Mouse (Mus musculus) neural tube, embryonic 12.5 days (tissue): Measurements from ENCODE around the gene Gtpbp2. TPM values are rescaled to one million over a fixed set of nuclear protein-coding genes. Genes with fewer than 3 reads are reported as not detected.

ENCODE experiments used
- ATAC-seq: fragments of 200-750 bp; cut with Nextera tagmentation; 2 replicates; pipeline ENCODE4 v1.8.0; 2017; ENCODE audit warnings: low read depth, mild to moderate bottlenecking, moderate TSS enrichment, moderate library complexity; ENCODE audit not compliant: low FRiP score
- H3K27ac ChIP-seq: fragments of 300-500 bp; sonication (generic); 2 replicates; pipeline ENCODE4 v1.5.1; 2016
- H3K27me3 ChIP-seq: fragments of 300-500 bp; sonication (generic); replicated peaks from 2 replicates; pipeline ENCODE4 v1.6.1; 2016; ENCODE audit warnings: mild to moderate bottlenecking
- H3K36me3 ChIP-seq: fragments of 300-500 bp; sonication (generic); 2 replicates; pipeline ENCODE4 v1.6.1; 2016; ENCODE audit warnings: mild to moderate bottlenecking
- H3K4me1 ChIP-seq: fragments of 300-500 bp; sonication (generic); 2 replicates; pipeline ENCODE4 v1.6.1; 2016
- H3K4me2 ChIP-seq: fragments of 300-500 bp; sonication (generic); replicated peaks from 2 replicates; pipeline ENCODE4 v1.6.1; 2016; ENCODE audit warnings: mild to moderate bottlenecking
- H3K4me3 ChIP-seq: fragments of 300-500 bp; sonication (generic); 2 replicates; pipeline ENCODE4 v1.5.1; 2016
- H3K9ac ChIP-seq: fragments of 300-500 bp; sonication (generic); 2 replicates; pipeline ENCODE4 v1.6.1; 2016; ENCODE audit warnings: mild to moderate bottlenecking
- H3K9me3 ChIP-seq: fragments of 300-500 bp; sonication (generic); 2 replicates; pipeline ENCODE4 v1.6.1; 2016; ENCODE audit warnings: mild to moderate bottlenecking
- WGBS: fragments of 180-500 bp; shearing (Covaris S2); methylation state at CpG from one replicate; pipeline ENCODE4 v1.1.7; 2016; 5-methylcytosine and 5-hydroxymethylcytosine counted together
- polyA plus RNA-seq: library from polyadenylated mRNA; unstranded; fragments of >200 nt; fragmentation: Nextera tagmentation; extraction: Ambion mirVana; gene quantifications from 2 replicates; pipeline ENCODE4 v1.2.1, GENCODE M21; 2016

Gtpbp2 gene
- polyA plus RNA-seq, 1 experiment from 2014 or later, result 47.6 TPM

- H3K4me2 ChIP-seq, result no peak overlapping the region
- no peak overlapping the region for H3K4me3 ChIP-seq
- no peaks in the 10 kb centered on the region for H3K27me3 ChIP-seq
- 87% methylated on average over 4 of the region's 4 CpGs for WGBS
- no peak overlapping the region for H3K9ac ChIP-seq
- H3K9me3 ChIP-seq, result no peaks in the 10 kb centered on the region
- no peak for ATAC-seq
- H3K27ac ChIP-seq, result no peak overlapping the region
- H3K4me1 ChIP-seq, result no peaks in the 10 kb centered on the region
- peaks cover 88% of the 10 kb centered on the region for H3K36me3 ChIP-seq
Measured at GRCm38 (mm10) chr17:46182273-46182672, 21.4 kb downstream of the Gtpbp2 start.

- no peaks in the 10 kb centered on the region for H3K27me3 ChIP-seq
- H3K9me3 ChIP-seq, result no peaks in the 10 kb centered on the region
- peaks cover 80% of the 10 kb centered on the region for H3K36me3 ChIP-seq
- no peak overlapping the region for H3K9ac ChIP-seq
- no peak overlapping the region for H3K27ac ChIP-seq
- no peaks in the 10 kb centered on the region for H3K4me1 ChIP-seq
- 94% methylated on average over 2 of the region's 2 CpGs for WGBS
- H3K4me3 ChIP-seq, result no peak overlapping the region
- ATAC-seq, result no peak
- H3K4me2 ChIP-seq, result no peak overlapping the region
Measured at GRCm38 (mm10) chr17:46188829-46189228, 28.0 kb downstream of the Gtpbp2 start.

DNA sequence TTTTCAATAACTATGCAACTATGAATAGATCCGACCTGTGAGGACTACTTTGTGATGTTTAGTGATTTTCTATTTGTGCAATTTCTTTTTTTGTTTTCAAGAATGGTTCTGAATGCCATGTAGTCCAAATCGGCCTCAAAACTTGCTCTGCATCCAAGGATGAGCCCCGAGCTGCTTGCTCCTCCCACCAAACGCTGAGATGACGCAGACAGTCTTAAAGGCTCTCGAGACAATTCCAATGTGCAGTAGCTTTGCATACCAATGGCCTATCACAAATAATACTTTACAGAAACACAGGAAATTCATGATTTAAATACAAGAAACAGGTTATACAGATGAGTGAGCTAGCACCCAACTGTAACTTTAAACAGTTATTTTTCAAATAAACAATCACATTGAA lies 40.3 kb downstream of the Gtpbp2 start:
- Histone ChIP-seq H3K4me1 (peaks cover 22% of the 10 kb centered on the region), H3K9me3 (no peaks in the 10 kb centered on the region), H3K4me2 (peak overlapping the region; percentile 86), H3K27me3 (no peaks in the 10 kb centered on the region), H3K4me3 (no peak overlapping the region), H3K27ac (no peak overlapping the region), H3K9ac (no peak overlapping the region), H3K36me3 (peaks cover 30% of the 10 kb centered on the region)
- no peak for ATAC-seq
- 70% methylated on average over 6 of the region's 6 CpGs for WGBS

DNA sequence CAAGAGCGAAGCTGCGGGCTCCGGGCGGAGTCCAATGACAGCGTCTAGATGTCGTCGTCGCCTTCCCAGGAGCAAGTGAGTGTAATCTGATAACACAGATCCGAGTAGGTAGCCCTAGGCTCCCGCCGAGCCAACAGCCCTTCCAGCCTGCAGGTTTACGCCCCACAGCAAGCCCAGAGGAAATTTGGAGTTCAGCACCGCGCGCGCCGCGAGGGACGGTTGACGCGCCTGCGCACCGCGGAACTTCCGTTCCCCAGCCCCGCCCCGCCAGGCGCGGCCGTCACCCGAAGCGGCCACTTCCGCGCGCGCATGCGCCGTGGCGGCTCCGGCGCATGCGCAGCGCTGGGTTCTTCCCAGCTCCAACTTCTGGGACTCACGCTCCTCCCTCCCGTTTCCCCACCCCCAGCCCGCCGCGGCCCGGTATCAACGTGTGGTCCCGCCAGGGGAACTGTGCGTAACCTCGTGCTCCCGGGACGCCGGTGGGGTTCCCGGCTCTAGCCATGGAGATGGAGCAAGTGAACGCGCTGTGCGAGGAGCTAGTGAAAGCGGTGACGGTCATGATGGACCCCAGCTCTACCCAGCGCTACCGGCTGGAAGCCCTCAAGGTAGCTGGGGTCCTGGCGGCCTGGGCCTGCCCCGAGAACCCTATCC lies 41.7 kb downstream of the Gtpbp2 start, which contains the start of the genes Polh and Xpo5:
Gene Polh, minus strand, starts transcription at position 225 of the 651 bp plus-strand sequence.
Gene Xpo5, plus strand, starts transcription at position 362 of the 651 bp plus-strand sequence.
- Histone ChIP-seq H3K36me3 (peaks cover 30% of the 10 kb centered on the region), H3K9me3 (no peaks in the 10 kb centered on the region), H3K4me1 (peaks cover 22% of the 10 kb centered on the region), H3K4me2 (peak within 1 kb of the TSS; percentile 86), H3K4me3 (peak within 1 kb of the TSS; percentile 75), H3K27ac (peak within 1 kb of the TSS; percentile 50; the same call in 1 of the 2 replicates), H3K9ac (peak within 1 kb of the TSS; percentile 71), H3K27me3 (no peaks in the 10 kb centered on the region)
- ATAC-seq, result peak; percentile 95
- WGBS, result under 1% methylated on average over 58 of the region's 66 CpGs

DNA sequence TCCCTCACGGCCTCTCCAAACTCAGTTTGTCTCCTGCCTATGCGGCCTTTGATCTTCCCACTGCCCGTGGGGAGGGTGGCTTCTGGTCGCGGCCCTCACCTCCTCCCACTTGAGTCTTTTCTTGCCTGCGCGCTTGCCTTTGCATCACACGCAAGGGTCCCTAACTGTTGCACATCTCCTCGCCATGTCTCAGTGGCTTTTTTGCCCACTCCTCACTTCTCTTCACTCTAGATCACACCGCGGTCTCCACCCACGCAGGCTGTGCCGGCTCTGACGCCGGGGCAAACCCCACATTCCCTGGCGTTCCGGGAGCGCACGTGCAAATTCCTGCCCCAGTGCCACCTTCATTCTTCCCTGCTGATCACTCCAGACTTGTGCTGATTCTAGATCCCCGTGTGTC lies 42.2 kb downstream of the Gtpbp2 start:
- peak overlapping the region; percentile 71 for H3K9ac ChIP-seq
- H3K36me3 ChIP-seq, result peaks cover 31% of the 10 kb centered on the region
- no peaks in the 10 kb centered on the region for H3K27me3 ChIP-seq
- H3K4me1 ChIP-seq, result peaks cover 22% of the 10 kb centered on the region
- ATAC-seq, result peak; percentile 34; the same call in 1 of the 2 replicates
- under 1% methylated on average over 20 of the region's 20 CpGs for whole genome bisulfite sequencing
- H3K27ac ChIP-seq, result no peak overlapping the region
- H3K4me3 ChIP-seq, result peak overlapping the region; percentile 75
- H3K9me3 ChIP-seq, result no peaks in the 10 kb centered on the region
- H3K4me2 ChIP-seq, result peak overlapping the region; percentile 86

DNA sequence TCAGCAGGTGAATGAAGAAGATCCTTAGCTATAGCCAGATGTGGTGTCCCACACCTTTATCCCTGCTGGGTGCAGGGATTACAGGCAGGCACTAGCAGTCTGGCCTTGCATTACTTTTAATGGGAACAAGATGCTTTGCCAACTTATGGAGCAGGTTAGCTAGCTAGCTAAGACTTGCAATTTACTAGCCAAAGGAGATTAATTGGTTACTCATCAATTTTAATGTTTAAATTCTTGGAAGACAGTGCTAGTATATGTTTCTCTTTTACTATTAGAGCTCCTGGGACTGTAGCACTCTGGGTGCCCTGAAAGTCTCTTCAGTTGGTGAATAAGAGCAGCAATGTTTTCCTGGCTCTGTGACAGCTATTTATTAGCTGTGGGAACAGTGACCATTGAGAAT lies 45.8 kb downstream of the Gtpbp2 start:
- Histone ChIP-seq H3K4me1 (peaks cover 15% of the 10 kb centered on the region), H3K27me3 (no peaks in the 10 kb centered on the region), H3K9ac (no peak overlapping the region), H3K36me3 (peaks cover 58% of the 10 kb centered on the region), H3K4me3 (no peak overlapping the region), H3K9me3 (no peaks in the 10 kb centered on the region), H3K27ac (no peak overlapping the region), H3K4me2 (no peak overlapping the region)
- ATAC-seq, result no peak

- Histone ChIP-seq H3K36me3 (peaks cover 86% of the 10 kb centered on the region), H3K4me1 (no peaks in the 10 kb centered on the region), H3K27ac (no peak overlapping the region), H3K9ac (no peak overlapping the region), H3K4me2 (no peak overlapping the region), H3K9me3 (no peaks in the 10 kb centered on the region), H3K27me3 (no peaks in the 10 kb centered on the region), H3K4me3 (no peak overlapping the region)
- WGBS, result 91% methylated on average over 3 of the region's 3 CpGs
- no peak for ATAC-seq
Measured at GRCm38 (mm10) chr17:46210550-46210949, 49.7 kb downstream of the Gtpbp2 start.

Other genes with a start within 250 kb of the Gtpbp2 start
- gene Vegfa, start 128.7 kb upstream of the Gtpbp2 start, polyA plus RNA-seq, result 3.4 and 4.1 TPM in 2 replicates
- 125 and 132 TPM in 2 replicates for gene Mrps18a, start 50.0 kb upstream of the Gtpbp2 start, polyA plus RNA-seq
- 12.4 and 12.6 TPM in 2 replicates for gene Rsph9, start 16.8 kb upstream of the Gtpbp2 start, polyA plus RNA-seq
- gene Mad2l1bp, start 7.5 kb upstream of the Gtpbp2 start, polyA plus RNA-seq, result 31.5 and 33.6 TPM in 2 replicates
- 8.7 and 9.7 TPM in 2 replicates for gene Polh, start 41.6 kb downstream of the Gtpbp2 start, polyA plus RNA-seq
- gene Xpo5, start 41.8 kb downstream of the Gtpbp2 start, polyA plus RNA-seq, result 51.6 and 52.8 TPM in 2 replicates
- gene Polr1c, start 87.0 kb downstream of the Gtpbp2 start, polyA plus RNA-seq, result 85.3 and 87.0 TPM in 2 replicates
- gene Yipf3, start 87.0 kb downstream of the Gtpbp2 start, polyA plus RNA-seq, result 73.9 and 76.7 TPM in 2 replicates
- gene Lrrc73, start 92.5 kb downstream of the Gtpbp2 start, polyA plus RNA-seq, result 3.4 and 3.6 TPM in 2 replicates
- 48.0 and 50.2 TPM in 2 replicates for gene Tjap1, start 122.0 kb downstream of the Gtpbp2 start, polyA plus RNA-seq
- 3.4 and 3.9 TPM in 2 replicates for gene Dlk2, start 136.4 kb downstream of the Gtpbp2 start, polyA plus RNA-seq
- 9.1 and 10.0 TPM in 2 replicates for gene Abcc10, start 167.3 kb downstream of the Gtpbp2 start, polyA plus RNA-seq
- 17.1 and 18.4 TPM in 2 replicates for gene Zfp318, start 222.7 kb downstream of the Gtpbp2 start, polyA plus RNA-seq